Mouse (Mus musculus): ENCODE data around the gene Fam98c.
"Not testable (repeated sequence)": the region's sequence is repeated elsewhere in the genome, so short reads cannot be mapped to it uniquely, and the experiment has no call there.

The Fam98c gene

DNA sequence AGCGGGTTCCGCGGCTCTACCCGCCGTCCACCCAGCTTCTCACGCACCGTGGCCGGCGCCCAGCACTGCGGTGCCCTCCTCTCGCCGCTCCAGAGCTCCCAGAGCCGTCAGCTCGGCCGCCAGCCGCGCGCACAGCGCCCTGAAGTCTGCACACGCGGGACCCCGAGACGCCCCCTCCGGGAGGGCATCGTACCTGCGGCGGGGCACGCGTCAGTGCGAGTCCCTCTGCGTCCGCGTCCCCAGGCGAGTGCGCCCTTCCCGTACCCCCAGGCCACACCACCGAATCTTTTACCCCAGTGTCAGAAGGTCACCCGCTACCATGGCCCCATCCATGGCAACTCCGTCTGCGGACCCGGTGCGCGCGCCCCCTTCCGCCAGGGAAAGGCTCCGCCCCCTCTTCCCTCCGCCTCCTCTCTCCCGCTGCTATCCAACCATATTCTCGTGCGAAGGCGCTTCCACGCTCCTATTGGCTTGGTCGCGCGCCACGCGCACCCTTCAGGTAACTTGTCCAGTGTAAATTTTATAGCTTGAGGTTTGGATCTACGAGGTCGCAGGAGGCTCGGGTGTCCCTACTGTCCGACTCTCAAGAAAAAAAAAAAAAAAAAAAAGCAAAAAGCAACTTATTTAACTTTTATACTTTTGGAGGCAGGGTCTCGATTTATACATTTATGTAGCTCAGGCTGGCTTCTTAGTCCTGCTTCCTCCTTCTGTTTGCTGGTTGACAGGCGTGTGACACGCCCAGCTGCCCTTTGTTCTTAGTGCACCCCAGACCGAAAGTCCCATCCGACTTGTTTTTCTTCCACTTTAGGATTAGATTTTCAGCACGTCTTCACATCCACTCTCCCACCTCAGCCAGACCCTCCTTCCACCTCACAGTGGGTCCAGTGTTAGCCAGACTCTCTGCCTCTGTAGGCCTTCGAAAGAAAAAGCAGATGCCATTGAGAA lies at the start of gene Fam98c:
Fam98c (minus strand) TSS at position 397 of the 945 bp plus-strand sequence.
- peak; percentile 76 for DNase-seq (ENCODE audit: low read depth, low spot score)
- no peaks in the 10 kb centered on the region; the same call in 1 of the 2 replicates for H3K27me3 ChIP-seq (ENCODE audit: control insufficient read depth, insufficient read depth, low read length, poor library complexity, severe bottlenecking)
- no peaks in the 10 kb centered on the region for H3K36me3 ChIP-seq (ENCODE audit: control insufficient read depth, insufficient read depth, low read length, poor library complexity, severe bottlenecking)

GRCm38 (mm10) chr7:29202577-29202976 lies 46.5 kb upstream of the Fam98c start:
- H3K36me3 ChIP-seq (ENCODE audit: control insufficient read depth, insufficient read depth, low read length, poor library complexity, severe bottlenecking), result no peaks in the 10 kb centered on the region
- peak; percentile 18 for DNase-seq (ENCODE audit: low read depth, low spot score)

DNA sequence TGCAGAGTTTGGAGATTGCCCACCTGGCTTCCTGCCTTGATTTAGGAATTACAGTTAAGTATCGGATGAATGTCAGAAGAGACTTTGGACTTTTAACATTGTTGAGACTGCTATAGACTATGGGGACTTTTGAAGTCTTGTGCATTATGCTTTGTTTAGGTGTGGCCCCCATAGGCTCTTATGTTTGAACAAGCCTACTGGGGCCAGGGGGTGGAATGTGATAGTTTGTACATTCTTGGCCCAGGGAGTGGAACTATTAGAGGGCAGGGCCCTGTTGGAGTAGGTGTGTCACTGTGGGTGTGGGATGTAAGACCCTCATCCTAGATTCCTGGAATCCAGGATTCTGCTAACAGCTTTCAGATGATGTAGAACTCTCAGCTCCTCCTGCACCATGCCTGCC lies 38.2 kb upstream of the Fam98c start:
- H3K36me3 ChIP-seq (ENCODE audit: control insufficient read depth, insufficient read depth, low read length, poor library complexity, severe bottlenecking); H3K27me3 ChIP-seq (ENCODE audit: control insufficient read depth, insufficient read depth, low read length, poor library complexity, severe bottlenecking); DNase-seq (ENCODE audit: low read depth, low spot score): not testable (repeated sequence)

More at GRCm38 (mm10) chr7:29202577-29202976, 46.5 kb upstream of the Fam98c start:
- no peaks in the 10 kb centered on the region for H3K27me3 ChIP-seq (ENCODE audit: control insufficient read depth, insufficient read depth, low read length, poor library complexity, severe bottlenecking)

GRCm38 (mm10) chr7:29181323-29181722 lies 25.3 kb upstream of the Fam98c start:
- H3K27me3 ChIP-seq (ENCODE audit: control insufficient read depth, insufficient read depth, low read length, poor library complexity, severe bottlenecking), result not testable (repeated sequence)

DNA sequence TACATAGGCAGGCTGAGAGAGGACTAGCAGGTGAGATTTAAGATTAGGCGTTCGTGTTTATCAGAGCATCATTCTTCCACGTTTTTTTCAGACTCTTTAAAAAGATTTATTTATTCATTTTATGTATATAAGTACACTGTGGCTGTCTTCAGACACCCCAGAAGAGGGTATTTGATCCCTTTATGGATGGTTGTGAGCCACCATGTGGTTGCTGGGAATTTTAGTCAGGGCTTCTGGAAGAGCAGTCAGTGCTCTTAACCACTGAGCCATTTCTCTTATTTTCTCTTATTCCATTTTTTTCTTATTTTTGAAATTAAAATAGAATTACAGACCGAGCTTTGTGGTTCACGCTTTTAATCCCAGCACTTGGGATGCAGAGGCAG lies 24.8 kb upstream of the Fam98c start:
- no peaks in the 10 kb centered on the region for H3K27me3 ChIP-seq (ENCODE audit: control insufficient read depth, insufficient read depth, low read length, poor library complexity, severe bottlenecking)
- H3K36me3 ChIP-seq (ENCODE audit: control insufficient read depth, insufficient read depth, low read length, poor library complexity, severe bottlenecking), result no peaks in the 10 kb centered on the region
- no peak for DNase-seq (ENCODE audit: low read depth, low spot score)

More at GRCm38 (mm10) chr7:29181323-29181722, 25.3 kb upstream of the Fam98c start:
- DNase-seq (ENCODE audit: low read depth, low spot score); H3K36me3 ChIP-seq (ENCODE audit: control insufficient read depth, insufficient read depth, low read length, poor library complexity, severe bottlenecking): not testable (repeated sequence)

DNA sequence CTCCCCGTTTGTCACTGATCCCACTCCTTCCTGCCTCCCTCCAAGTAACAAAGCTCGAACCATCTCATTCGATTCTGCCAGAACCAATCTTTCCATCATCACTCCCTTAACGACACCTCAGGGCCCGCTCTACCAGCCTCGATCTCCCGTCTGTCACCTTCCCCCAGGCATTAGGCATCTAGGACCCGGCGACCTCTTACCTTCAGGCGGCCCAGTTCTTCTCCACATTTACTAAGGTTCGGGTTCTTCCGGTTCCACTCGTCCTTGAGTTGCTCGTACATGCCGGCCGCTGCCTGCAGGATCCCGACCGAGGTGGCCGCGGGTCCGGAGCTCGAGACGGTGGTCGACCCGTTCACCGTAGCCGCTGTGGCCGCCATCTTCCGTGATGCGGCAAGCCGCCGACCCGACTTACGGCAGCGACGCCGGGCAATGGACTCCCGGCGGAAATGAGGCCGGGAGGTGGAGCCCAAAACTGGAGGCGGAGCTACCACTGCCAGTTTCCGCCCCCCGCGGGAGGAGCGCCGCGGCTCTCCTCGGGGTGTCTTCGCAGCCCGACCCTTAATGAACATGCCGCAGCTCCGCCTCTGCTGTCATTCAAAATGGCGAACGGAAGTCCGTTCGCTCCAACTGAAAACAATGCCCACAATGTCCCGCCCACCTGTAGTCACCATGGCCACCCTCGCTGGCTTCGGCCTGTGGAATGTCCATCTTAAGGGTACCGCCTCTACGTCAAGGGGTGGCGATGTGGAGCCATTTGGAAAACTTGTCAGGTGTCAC lies 24.2 kb upstream of the Fam98c start, which contains the start of gene Psmd8:
Psmd8 (minus strand) TSS at position 625 of the 777 bp plus-strand sequence.
- Histone ChIP-seq H3K36me3 (ENCODE audit: control insufficient read depth, insufficient read depth, low read length, poor library complexity, severe bottlenecking) (no peaks in the 10 kb centered on the region), H3K27me3 (ENCODE audit: control insufficient read depth, insufficient read depth, low read length, poor library complexity, severe bottlenecking) (no peaks in the 10 kb centered on the region)
- peak; percentile 98 for DNase-seq (ENCODE audit: low read depth, low spot score)

DNA sequence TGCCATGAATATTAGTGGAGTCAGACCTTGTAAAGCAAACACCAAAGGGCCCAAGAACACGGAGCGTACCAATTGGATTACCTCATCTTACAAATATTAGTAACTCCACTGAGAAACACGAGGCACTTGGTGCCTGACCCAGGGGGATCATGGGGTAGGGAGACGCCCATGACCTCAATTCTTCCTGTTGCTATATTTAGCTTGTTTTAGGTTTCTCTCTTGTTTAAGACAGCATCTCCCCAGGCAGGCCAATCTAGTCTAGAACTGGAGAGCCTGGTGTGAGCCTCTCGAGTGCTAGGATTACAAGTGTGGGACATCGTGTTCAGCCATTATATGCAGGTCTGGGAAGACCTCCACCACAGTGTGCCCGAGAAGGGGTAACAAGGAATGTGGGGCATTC lies 23.3 kb upstream of the Fam98c start:
- Histone ChIP-seq H3K36me3 (ENCODE audit: control insufficient read depth, insufficient read depth, low read length, poor library complexity, severe bottlenecking) (peaks cover 4% of the 10 kb centered on the region; the same call in 1 of the 2 replicates), H3K27me3 (ENCODE audit: control insufficient read depth, insufficient read depth, low read length, poor library complexity, severe bottlenecking) (no peaks in the 10 kb centered on the region)
- peak; percentile 68 for DNase-seq (ENCODE audit: low read depth, low spot score)

- DNase-seq (ENCODE audit: low read depth, low spot score), result peak; percentile 46
- H3K36me3 ChIP-seq (ENCODE audit: control insufficient read depth, insufficient read depth, low read length, poor library complexity, severe bottlenecking), result peaks cover 5% of the 10 kb centered on the region; the same call in 1 of the 2 replicates
- H3K27me3 ChIP-seq (ENCODE audit: control insufficient read depth, insufficient read depth, low read length, poor library complexity, severe bottlenecking), result no peaks in the 10 kb centered on the region
These were observed 22.1 kb upstream of the Fam98c start for GRCm38 (mm10) chr7:29178106-29178505.

- no peak for DNase-seq (ENCODE audit: low read depth, low spot score)
- Histone ChIP-seq H3K36me3 (ENCODE audit: control insufficient read depth, insufficient read depth, low read length, poor library complexity, severe bottlenecking) (peaks cover 5% of the 10 kb centered on the region; the same call in 1 of the 2 replicates), H3K27me3 (ENCODE audit: control insufficient read depth, insufficient read depth, low read length, poor library complexity, severe bottlenecking) (no peaks in the 10 kb centered on the region; the same call in 1 of the 2 replicates)
These were observed 16.5 kb upstream of the Fam98c start for GRCm38 (mm10) chr7:29172390-29173016.

DNA sequence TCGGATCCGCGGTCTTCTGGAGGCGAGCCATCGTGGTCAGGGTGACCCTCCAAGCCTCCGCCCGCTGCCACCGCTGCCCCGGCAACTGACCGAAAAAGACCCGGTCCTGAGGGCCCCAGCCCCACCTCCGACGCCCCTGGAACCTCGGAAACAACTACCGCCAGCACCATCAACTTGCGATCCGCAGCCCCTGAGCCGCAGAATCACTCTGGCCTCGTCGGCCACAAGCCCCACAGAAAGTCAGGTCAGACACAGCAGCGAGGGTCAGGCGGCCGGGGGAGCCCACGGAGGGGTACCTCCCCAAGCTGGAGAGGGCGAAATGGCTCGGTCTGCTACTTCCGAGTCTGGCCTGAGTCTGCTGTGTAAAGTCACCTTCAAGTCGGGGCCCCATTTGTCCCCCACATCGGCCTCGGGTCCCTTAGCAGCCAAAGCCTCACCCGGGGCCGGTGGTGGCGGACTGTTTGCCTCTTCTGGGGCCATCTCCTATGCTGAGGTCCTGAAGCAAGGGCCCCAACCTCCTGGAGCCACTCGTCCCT lies 15.6 kb upstream of the Fam98c start:
- H3K27me3 ChIP-seq (ENCODE audit: control insufficient read depth, insufficient read depth, low read length, poor library complexity, severe bottlenecking), result no peaks in the 10 kb centered on the region; the same call in 1 of the 2 replicates
- DNase-seq (ENCODE audit: low read depth, low spot score), result peak; percentile 17

DNA sequence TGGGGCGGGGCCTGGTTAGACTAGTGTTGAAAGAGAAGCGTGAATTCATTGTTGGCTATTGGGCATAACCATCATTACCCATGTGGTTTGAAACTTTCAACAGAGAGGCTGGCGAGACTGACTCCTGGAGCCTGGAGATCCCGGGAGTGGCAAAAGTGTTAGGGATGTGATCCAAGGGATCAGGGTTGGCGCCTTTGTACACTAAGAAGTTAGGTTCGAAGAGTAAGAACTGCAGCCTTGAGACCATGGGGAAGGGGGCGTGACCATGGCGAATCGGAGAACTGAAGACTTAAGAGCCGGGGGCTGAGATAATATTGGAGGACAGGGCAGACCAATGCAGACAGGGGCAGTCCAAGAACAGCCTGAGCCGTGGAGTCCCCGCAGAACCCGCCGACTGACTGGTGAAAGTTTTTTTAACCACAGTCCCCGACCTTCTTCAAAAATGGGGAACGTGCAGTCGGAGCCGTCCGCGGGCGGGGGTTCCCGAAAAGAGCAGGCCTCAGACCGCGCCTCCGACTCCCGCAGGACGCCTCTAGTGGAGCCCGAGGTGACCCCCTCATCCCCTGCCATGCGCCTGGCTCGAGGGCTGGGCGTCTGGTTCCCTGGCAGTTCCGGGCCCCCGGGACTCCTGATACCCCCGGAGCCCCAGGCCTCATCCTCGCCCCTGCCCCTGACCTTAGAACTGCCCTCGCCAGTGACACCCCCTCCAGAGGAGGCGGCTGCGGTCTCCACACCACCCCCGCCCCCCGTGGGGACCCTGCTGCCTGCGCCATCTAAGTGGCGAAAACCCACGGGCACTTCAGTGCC lies 14.9 kb upstream of the Fam98c start:
- DNase-seq (ENCODE audit: low read depth, low spot score), result peak; percentile 63
- Histone ChIP-seq H3K27me3 (ENCODE audit: control insufficient read depth, insufficient read depth, low read length, poor library complexity, severe bottlenecking) (no peaks in the 10 kb centered on the region; the same call in 1 of the 2 replicates), H3K36me3 (ENCODE audit: control insufficient read depth, insufficient read depth, low read length, poor library complexity, severe bottlenecking) (peaks cover 5% of the 10 kb centered on the region; the same call in 1 of the 2 replicates)

More for the DNA sequence above, 15.6 kb upstream of the Fam98c start:
- peaks cover 5% of the 10 kb centered on the region; the same call in 1 of the 2 replicates for H3K36me3 ChIP-seq (ENCODE audit: control insufficient read depth, insufficient read depth, low read length, poor library complexity, severe bottlenecking)

GRCm38 (mm10) chr7:29170066-29170754 lies 14.2 kb upstream of the Fam98c start, which contains the start of the genes Ggn and Spred3:
Ggn (plus strand) TSS chr7:29170210.
Spred3 (minus strand) TSS chr7:29170411.
- peak; percentile 64 for DNase-seq (ENCODE audit: low read depth, low spot score)
- H3K27me3 ChIP-seq (ENCODE audit: control insufficient read depth, insufficient read depth, low read length, poor library complexity, severe bottlenecking), result no peaks in the 10 kb centered on the region; the same call in 1 of the 2 replicates
- peaks cover 5% of the 10 kb centered on the region; the same call in 1 of the 2 replicates for H3K36me3 ChIP-seq (ENCODE audit: control insufficient read depth, insufficient read depth, low read length, poor library complexity, severe bottlenecking)
